Mouse (Mus musculus) lung, embryonic 16.5 days (tissue): ENCODE data around the gene Abcd1. TPM values are rescaled to one million over a fixed set of nuclear protein-coding genes. Genes with fewer than 3 reads are reported as not detected.
"Not testable (repeated sequence)": the region's sequence is repeated elsewhere in the genome, so short reads cannot be mapped to it uniquely, and the experiment has no call there.

Experiments used
- ATAC-seq: fragments of 200-750 bp; cut with Nextera tagmentation; 2 replicates; pipeline ENCODE4 v1.8.0; 2017; ENCODE audit warnings: low read depth, mild to moderate bottlenecking, moderate library complexity
- H3K27ac ChIP-seq: fragments of 300-500 bp; sonication (generic); 2 replicates; pipeline ENCODE4 v1.5.1; 2014; ENCODE audit warnings: mild to moderate bottlenecking, control low read depth, low read length
- H3K27me3 ChIP-seq: fragments of 300-500 bp; sonication (generic); 2 replicates; pipeline ENCODE4 v1.6.1; 2014; ENCODE audit warnings: low read depth, low read length, mixed read lengths; ENCODE audit not compliant: control insufficient read depth, insufficient read depth
- H3K36me3 ChIP-seq: fragments of 300-500 bp; sonication (generic); 2 replicates; pipeline ENCODE4 v1.6.1; 2014; ENCODE audit warnings: low read length; ENCODE audit not compliant: control insufficient read depth, insufficient read depth
- H3K4me1 ChIP-seq: fragments of 300-500 bp; sonication (generic); replicated peaks from 2 replicates; pipeline ENCODE4 v1.6.1; 2014; ENCODE audit warnings: low read length, mixed read lengths; ENCODE audit not compliant: control insufficient read depth, insufficient read depth
- H3K4me2 ChIP-seq: fragments of 300-500 bp; sonication (generic); 2 replicates; pipeline ENCODE4 v1.6.1; 2014; ENCODE audit warnings: low read depth, low read length, control low read depth
- H3K4me3 ChIP-seq: fragments of 300-500 bp; sonication (generic); 2 replicates; pipeline ENCODE4 v1.5.1; 2014; ENCODE audit warnings: mild to moderate bottlenecking, low read length, control low read depth
- H3K9ac ChIP-seq: fragments of 300-500 bp; sonication (generic); 2 replicates; pipeline ENCODE4 v1.6.1; 2014; ENCODE audit warnings: low read length, control low read depth
- H3K9me3 ChIP-seq: fragments of 300-500 bp; sonication (generic); 2 replicates; pipeline ENCODE4 v1.6.1; 2016; ENCODE audit warnings: low read length; ENCODE audit not compliant: control insufficient read depth
- WGBS: fragments of 180-500 bp; shearing (Covaris S2); extraction: QIAGEN DNeasy Blood & Tissue Kit; methylation state at CpG from one replicate; pipeline ENCODE4 v1.1.7; 2014; 5-methylcytosine and 5-hydroxymethylcytosine counted together
- polyA plus RNA-seq: library from polyadenylated mRNA; unstranded; fragments of >200 nt; fragmentation: Nextera tagmentation; extraction: Ambion mirVana; gene quantifications from 2 replicates; pipeline ENCODE4 v1.2.1, GENCODE M21; 2015

Abcd1 gene
- polyA plus RNA-seq, 1 experiment from 2014 or later, result 27.9 TPM

- 0 out of 2 replicates have a peak, but pooled peaks cover 6% of the 10 kb centered on the region for H3K36me3 ChIP-seq
- H3K4me3 ChIP-seq, result peak overlapping the region; percentile 67
- 38% methylated on average over 5 of the region's 5 CpGs for WGBS
- H3K27ac ChIP-seq, result peak overlapping the region; percentile 88
- peak overlapping the region; percentile 71 for H3K9ac ChIP-seq
- H3K9me3 ChIP-seq, result no peaks in the 10 kb centered on the region
- no peak for ATAC-seq
- H3K4me1 ChIP-seq, result peaks cover 17% of the 10 kb centered on the region
- H3K4me2 ChIP-seq, result peak overlapping the region; percentile 65
- no peaks in the 10 kb centered on the region for H3K27me3 ChIP-seq
These were observed 2.4 kb downstream of the Abcd1 start for GRCm38 (mm10) chrX:73718686-73719362.

DNA sequence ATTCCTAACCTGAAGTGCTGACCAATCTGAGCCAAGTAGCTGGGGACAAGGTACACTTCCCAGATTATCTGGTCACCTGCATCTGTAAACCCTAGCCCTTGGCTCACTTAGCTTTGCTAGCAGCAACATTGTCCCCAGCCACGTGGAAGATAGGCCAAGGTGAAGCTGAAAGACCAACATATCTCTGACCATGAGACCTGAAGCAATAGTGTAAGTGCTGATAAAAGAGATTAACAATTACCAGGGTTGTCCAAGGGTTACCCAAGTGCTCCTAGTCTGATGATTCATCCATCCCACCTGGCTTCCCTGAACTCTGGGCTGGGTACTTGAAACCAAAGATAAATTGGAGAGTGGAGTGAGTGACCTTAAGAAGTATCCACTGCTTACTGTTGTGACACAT, 14.5 kb downstream of the Abcd1 start:
- no peak overlapping the region for H3K9ac ChIP-seq
- H3K36me3 ChIP-seq, result 0 out of 2 replicates have a peak, but pooled peaks cover 2% of the 10 kb centered on the region
- no peak overlapping the region for H3K4me2 ChIP-seq
- H3K27me3 ChIP-seq, result no peaks in the 10 kb centered on the region
- ATAC-seq, result no peak
- 52% methylated on average over 1 of the region's 1 CpGs for WGBS
- H3K27ac ChIP-seq, result no peak overlapping the region
- H3K9me3 ChIP-seq, result no peaks in the 10 kb centered on the region
- no peak overlapping the region for H3K4me3 ChIP-seq
- no peaks in the 10 kb centered on the region for H3K4me1 ChIP-seq

DNA sequence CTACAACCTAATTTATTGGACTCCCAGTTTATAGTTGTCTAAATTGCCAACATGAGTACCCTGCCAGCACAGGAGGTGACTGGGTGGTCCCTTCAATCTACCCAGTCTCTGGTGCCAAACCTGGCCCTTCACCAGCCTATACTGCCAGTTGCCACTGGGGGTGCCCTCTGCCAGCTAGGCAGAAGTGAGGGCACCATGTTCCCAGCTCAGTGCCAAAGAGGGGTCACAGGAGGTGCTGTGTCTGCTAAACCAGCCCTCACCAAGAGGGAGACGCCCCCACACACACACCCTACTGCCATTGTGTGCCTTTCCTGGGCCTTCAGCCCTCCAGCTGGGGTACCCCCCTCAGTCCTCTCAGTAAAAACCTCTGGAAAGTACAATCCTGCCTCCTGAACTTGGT, 21.8 kb downstream of the Abcd1 start:
- Histone ChIP-seq H3K4me2 (no peak overlapping the region), H3K4me1 (no peaks in the 10 kb centered on the region)
- WGBS, result 50% methylated on average over 1 of the region's 1 CpGs

GRCm38 (mm10) chrX:73739151-73739550, 22.8 kb downstream of the Abcd1 start:
- no peaks in the 10 kb centered on the region for H3K4me1 ChIP-seq
- H3K9me3 ChIP-seq, result no peaks in the 10 kb centered on the region
- no peak overlapping the region for H3K4me2 ChIP-seq
- H3K4me3 ChIP-seq, result no peak overlapping the region
- H3K36me3 ChIP-seq, result no peaks in the 10 kb centered on the region
- 65% methylated on average over 5 of the region's 5 CpGs for WGBS
- ATAC-seq, result no peak
- no peak overlapping the region for H3K27ac ChIP-seq
- no peak overlapping the region for H3K9ac ChIP-seq
- H3K27me3 ChIP-seq, result no peaks in the 10 kb centered on the region

More for the DNA sequence above, 21.8 kb downstream of the Abcd1 start:
- no peak overlapping the region for H3K27ac ChIP-seq
- H3K4me3 ChIP-seq, result no peak overlapping the region
- H3K36me3 ChIP-seq, result no peaks in the 10 kb centered on the region
- no peaks in the 10 kb centered on the region for H3K27me3 ChIP-seq
- no peak overlapping the region for H3K9ac ChIP-seq
- no peak for ATAC-seq
- H3K9me3 ChIP-seq, result no peaks in the 10 kb centered on the region

- H3K4me1 ChIP-seq, result not testable (repeated sequence)
These were observed 23.4 kb downstream of the Abcd1 start for GRCm38 (mm10) chrX:73739841-73740240.

GRCm38 (mm10) chrX:73744774-73745481, 28.5 kb downstream of the Abcd1 start:
- Histone ChIP-seq H3K9me3 (no peaks in the 10 kb centered on the region), H3K36me3 (no peaks in the 10 kb centered on the region), H3K27ac (peak overlapping the region; percentile 87), H3K4me2 (no peak overlapping the region), H3K4me1 (no peaks in the 10 kb centered on the region), H3K9ac (no peak overlapping the region), H3K27me3 (no peaks in the 10 kb centered on the region), H3K4me3 (no peak overlapping the region)
- ATAC-seq, result peak; percentile 90
- WGBS, result 48% methylated on average over 1 of the region's 1 CpGs

More at GRCm38 (mm10) chrX:73739841-73740240, 23.4 kb downstream of the Abcd1 start:
- H3K27ac ChIP-seq, H3K4me3 ChIP-seq, H3K9ac ChIP-seq, H3K36me3 ChIP-seq, H3K27me3 ChIP-seq, H3K4me2 ChIP-seq, H3K9me3 ChIP-seq, ATAC-seq: not testable (repeated sequence)
- 87% methylated on average over 7 of the region's 7 CpGs for WGBS

GRCm38 (mm10) chrX:73748977-73749376, 32.6 kb downstream of the Abcd1 start:
- Histone ChIP-seq H3K4me3 (no peak overlapping the region), H3K4me1 (no peaks in the 10 kb centered on the region), H3K27ac (no peak overlapping the region), H3K36me3 (no peaks in the 10 kb centered on the region), H3K27me3 (no peaks in the 10 kb centered on the region), H3K9ac (no peak overlapping the region), H3K4me2 (no peak overlapping the region), H3K9me3 (no peaks in the 10 kb centered on the region)
- 69% methylated on average over 1 of the region's 1 CpGs for WGBS
- ATAC-seq, result no peak

GRCm38 (mm10) chrX:73756334-73757140, 40.1 kb downstream of the Abcd1 start, which contains the start of gene Plxnb3:
Gene Plxnb3, plus strand, starts transcription at chrX:73757090.
- no peak for ATAC-seq
- H3K4me2 ChIP-seq, result no peak within 1 kb of the TSS
- H3K27me3 ChIP-seq, result no peaks in the 10 kb centered on the region
- 64% methylated on average over 5 of the region's 5 CpGs for WGBS
- H3K9me3 ChIP-seq, result no peaks in the 10 kb centered on the region
- no peaks in the 10 kb centered on the region for H3K36me3 ChIP-seq
- no peak within 1 kb of the TSS for H3K4me3 ChIP-seq
- no peak within 1 kb of the TSS for H3K9ac ChIP-seq
- H3K27ac ChIP-seq, result no peak within 1 kb of the TSS
- no peaks in the 10 kb centered on the region for H3K4me1 ChIP-seq
